Mouse (Mus musculus): ENCODE measurements around the gene Etv5.

DNA sequence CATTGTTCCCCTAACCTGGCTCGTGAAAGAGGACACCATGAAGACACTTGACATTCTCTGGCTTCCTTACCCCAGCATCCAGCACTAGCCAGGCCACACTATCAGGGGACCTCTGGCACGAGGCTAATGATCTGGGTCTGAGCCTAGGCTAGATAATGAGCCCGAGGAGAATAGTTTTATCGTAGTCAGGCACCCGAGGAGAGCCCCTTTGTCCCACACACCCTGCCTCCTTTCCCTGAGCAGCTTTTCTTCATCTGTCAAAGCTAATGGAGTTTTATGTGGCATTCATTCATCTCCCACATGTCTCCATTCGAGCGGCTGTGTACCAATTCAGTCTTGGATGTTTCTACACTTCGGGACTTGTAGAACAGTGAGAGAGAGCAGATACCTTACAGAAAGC, 59.5 kb downstream of the Etv5 start:
- TF ChIP-seq FLI1 (IDR thresholded peaks at IDR 0.05; ENCODE audit: low read length) (no peak), GATA1 (IDR thresholded peaks at IDR 0.05; ENCODE audit: borderline replicate concordance, low read length) (no peak)

All from megakaryocyte, embryonic 14.5 days (primary cell).